Mouse (Mus musculus) stomach, embryonic 14.5 days (tissue): Measurements from ENCODE around the gene Sept3. TPM values are rescaled to one million over a fixed set of nuclear protein-coding genes. Genes with fewer than 3 reads are reported as not detected.

Experiments
- ATAC-seq: fragments of 200-750 bp; cut with Nextera tagmentation; 2 replicates; pipeline ENCODE4 v1.8.0; 2017; ENCODE audit warnings: low read depth, moderate TSS enrichment; ENCODE audit not compliant: insufficient number of reproducible peaks, insufficient read depth, low FRiP score
- H3K27ac ChIP-seq: fragments of 300-500 bp; sonication (generic); 2 replicates; pipeline ENCODE4 v1.5.1; 2014; ENCODE audit warnings: mild to moderate bottlenecking, low read length, moderate library complexity, mixed read lengths
- H3K27me3 ChIP-seq: fragments of 300-500 bp; sonication (generic); 2 replicates; pipeline ENCODE4 v1.6.1; 2014; ENCODE audit warnings: low read length, control low read depth, mixed read lengths; ENCODE audit not compliant: control insufficient read depth, insufficient read depth
- H3K36me3 ChIP-seq: fragments of 300-500 bp; sonication (generic); 2 replicates; pipeline ENCODE4 v1.6.1; 2014; ENCODE audit warnings: mild to moderate bottlenecking, control low read depth, low read length, moderate library complexity, mixed read lengths; ENCODE audit not compliant: control insufficient read depth, insufficient read depth
- H3K4me1 ChIP-seq: fragments of 300-500 bp; sonication (generic); 2 replicates; pipeline ENCODE4 v1.6.1; 2014; ENCODE audit warnings: low read length, control low read depth, mixed read lengths; ENCODE audit not compliant: control insufficient read depth, insufficient read depth
- H3K4me2 ChIP-seq: fragments of 300-500 bp; sonication (generic); replicated peaks from 2 replicates; pipeline ENCODE4 v1.6.1; 2014; ENCODE audit warnings: low read depth, low read length, control low read depth
- H3K4me3 ChIP-seq: fragments of 300-500 bp; sonication (generic); 2 replicates; pipeline ENCODE4 v1.5.1; 2014; ENCODE audit warnings: low read depth, low read length, control low read depth
- H3K9ac ChIP-seq: fragments of 300-500 bp; sonication (generic); replicated peaks from 2 replicates; pipeline ENCODE4 v1.6.1; 2014; ENCODE audit warnings: low read depth, mild to moderate bottlenecking, control low read depth, low read length, moderate library complexity, mixed read lengths
- H3K9me3 ChIP-seq: fragments of 300-500 bp; sonication (generic); 2 replicates; pipeline ENCODE4 v1.6.1; 2016; ENCODE audit warnings: low read depth, low read length, control low read depth; ENCODE audit not compliant: control insufficient read depth
- WGBS: fragments of 180-500 bp; shearing (Covaris S2); extraction: QIAGEN DNeasy Blood & Tissue Kit; methylation state at CpG from one replicate; pipeline ENCODE4 v1.1.7; 2014; 5-methylcytosine and 5-hydroxymethylcytosine counted together
- polyA plus RNA-seq: library from polyadenylated mRNA; unstranded; fragments of >200 nt; fragmentation: Nextera tagmentation; extraction: Ambion mirVana; gene quantifications from 2 replicates; pipeline ENCODE4 v1.2.1, GENCODE M21; 2014

The Sept3 gene
- polyA plus RNA-seq, 1 experiment from 2014 or later: 16.1 TPM

- ATAC-seq: no peak
- Histone ChIP-seq H3K27ac (no peak overlapping the region), H3K27me3 (no peaks in the 10 kb centered on the region), H3K4me3 (no peak overlapping the region), H3K4me2 (no peak overlapping the region), H3K4me1 (peaks cover 24% of the 10 kb centered on the region), H3K36me3 (peaks cover 20% of the 10 kb centered on the region), H3K9me3 (no peaks in the 10 kb centered on the region), H3K9ac (no peak overlapping the region)
- 87% methylated on average over 12 of the region's 12 CpGs for WGBS
These were observed 61.9 kb downstream of the Sept3 start for GRCm38 (mm10) chr15:82336629-82337028.

GRCm38 (mm10) chr15:82337875-82338274 is 63.2 kb downstream of the Sept3 start:
- H3K4me3 ChIP-seq: peak overlapping the region; percentile 49
- no peaks in the 10 kb centered on the region for H3K9me3 ChIP-seq
- H3K4me1 ChIP-seq: peaks cover 30% of the 10 kb centered on the region
- no peak overlapping the region; the same call in 1 of the 2 replicates for H3K27ac ChIP-seq
- peak overlapping the region; percentile 49 for H3K9ac ChIP-seq
- peaks cover 16% of the 10 kb centered on the region for H3K36me3 ChIP-seq
- WGBS: 19% methylated on average over 4 of the region's 4 CpGs
- H3K4me2 ChIP-seq: peak overlapping the region; percentile 83
- H3K27me3 ChIP-seq: no peaks in the 10 kb centered on the region
- ATAC-seq: no peak

- peak within 1 kb of the TSS; percentile 49 for H3K9ac ChIP-seq
- peak within 1 kb of the TSS; percentile 21; the same call in 1 of the 2 replicates for H3K27ac ChIP-seq
- H3K36me3 ChIP-seq: peaks cover 16% of the 10 kb centered on the region
- peaks cover 30% of the 10 kb centered on the region for H3K4me1 ChIP-seq
- peak; percentile 87 for ATAC-seq
- peak within 1 kb of the TSS; percentile 49 for H3K4me3 ChIP-seq
- H3K4me2 ChIP-seq: peak within 1 kb of the TSS; percentile 83
- no peaks in the 10 kb centered on the region for H3K9me3 ChIP-seq
- under 1% methylated on average over 41 of the region's 41 CpGs for WGBS
- no peaks in the 10 kb centered on the region for H3K27me3 ChIP-seq
These were observed 64.0 kb downstream of the Sept3 start, which contains the start of the genes Naga, Pheta2 and Smdt1 for GRCm38 (mm10) chr15:82338593-82339112. TSS of gene Naga (minus strand) at chr15:82338925. TSS of gene Pheta2 (plus strand) at chr15:82338942. TSS of gene Smdt1 (plus strand) at chr15:82338959.

GRCm38 (mm10) chr15:82339150-82339549 is 64.5 kb downstream of the Sept3 start:
- no peak for ATAC-seq
- H3K4me2 ChIP-seq: peak overlapping the region; percentile 83
- H3K27me3 ChIP-seq: no peaks in the 10 kb centered on the region
- H3K27ac ChIP-seq: no peak overlapping the region
- H3K4me3 ChIP-seq: peak overlapping the region; percentile 49
- no peaks in the 10 kb centered on the region for H3K9me3 ChIP-seq
- 0 out of 2 replicates have a peak overlapping the region, but pooled peaks have one; percentile 49 for H3K9ac ChIP-seq
- H3K36me3 ChIP-seq: peaks cover 14% of the 10 kb centered on the region
- 56% methylated on average over 10 of the region's 10 CpGs for WGBS
- H3K4me1 ChIP-seq: peaks cover 30% of the 10 kb centered on the region

DNA sequence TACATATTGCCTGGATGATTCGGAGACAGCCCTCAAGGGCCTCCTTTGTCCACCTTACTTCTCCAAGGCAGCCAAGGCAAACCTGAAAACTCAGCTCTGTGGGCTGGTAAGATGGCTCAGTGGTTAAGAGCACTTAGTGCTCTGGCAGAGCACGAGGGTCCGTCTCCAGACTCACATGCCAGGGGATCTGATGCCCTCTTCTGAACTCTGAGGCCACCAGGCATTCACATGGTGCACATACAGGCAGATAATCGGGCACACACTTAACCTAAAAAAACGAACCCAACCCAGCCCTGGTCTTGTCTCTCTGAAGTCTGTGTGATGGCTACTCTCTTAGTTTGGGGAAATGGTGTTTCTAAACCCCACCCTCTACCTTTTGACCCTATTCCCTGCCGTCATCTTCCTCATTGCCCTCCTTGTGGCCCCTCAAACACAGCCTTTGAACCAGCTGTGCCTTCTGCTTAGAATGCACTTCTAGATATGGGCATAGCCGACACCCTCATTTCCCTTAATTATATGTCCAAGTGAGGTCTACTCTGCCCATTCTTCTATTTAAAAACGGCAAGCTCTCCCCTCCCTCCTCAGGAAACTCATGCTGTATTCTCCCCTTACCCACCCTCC is 65.1 kb downstream of the Sept3 start:
- WGBS: 54% methylated on average over 8 of the region's 8 CpGs
- Histone ChIP-seq H3K9ac (no peak overlapping the region), H3K4me3 (no peak overlapping the region), H3K4me2 (no peak overlapping the region), H3K36me3 (peaks cover 9% of the 10 kb centered on the region; the same call in 1 of the 2 replicates), H3K27ac (0 out of 2 replicates have a peak overlapping the region, but pooled peaks have one; percentile 21), H3K27me3 (no peaks in the 10 kb centered on the region), H3K9me3 (no peaks in the 10 kb centered on the region), H3K4me1 (peaks cover 30% of the 10 kb centered on the region)
- no peak for ATAC-seq

- Histone ChIP-seq H3K27ac (peak overlapping the region; percentile 92), H3K4me3 (peak overlapping the region; percentile 51)
These were observed 65.8 kb downstream of the Sept3 start for GRCm38 (mm10) chr15:82340414-82341035.

DNA sequence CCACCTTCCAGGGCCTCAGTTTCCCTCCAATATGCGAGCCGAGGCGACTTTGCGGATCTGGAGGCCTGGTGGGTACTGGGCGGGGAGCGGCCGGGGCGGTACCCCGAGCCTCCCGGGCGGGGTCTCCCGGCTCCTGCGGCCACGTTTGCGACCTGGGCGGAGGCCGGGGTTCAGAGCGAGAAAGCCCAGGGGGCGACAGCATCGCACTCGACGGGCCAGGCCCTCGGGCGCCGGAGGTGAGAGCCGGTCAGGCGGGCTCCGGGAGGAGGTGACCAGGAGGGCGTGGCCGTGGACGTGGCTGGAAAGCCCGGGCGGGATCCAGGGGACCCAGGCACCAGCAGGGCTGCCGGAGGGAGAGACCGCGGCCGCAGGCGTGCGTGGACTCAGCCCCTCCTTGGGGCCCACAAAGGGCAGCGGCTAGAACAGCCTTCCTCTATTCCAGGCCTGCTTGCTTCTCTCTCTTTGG is 66.4 kb downstream of the Sept3 start:
- H3K9me3 ChIP-seq: no peaks in the 10 kb centered on the region
- ATAC-seq: peak; percentile 3; the same call in 1 of the 2 replicates
- no peaks in the 10 kb centered on the region for H3K27me3 ChIP-seq
- peak overlapping the region; percentile 79 for H3K9ac ChIP-seq
- WGBS: 1% methylated on average over 40 of the region's 40 CpGs
- peak overlapping the region; percentile 51 for H3K4me3 ChIP-seq
- H3K4me1 ChIP-seq: peaks cover 30% of the 10 kb centered on the region
- no peaks in the 10 kb centered on the region for H3K36me3 ChIP-seq
- H3K27ac ChIP-seq: peak overlapping the region; percentile 92
- peak overlapping the region; percentile 79 for H3K4me2 ChIP-seq

More at GRCm38 (mm10) chr15:82340414-82341035, 65.8 kb downstream of the Sept3 start:
- H3K9me3 ChIP-seq: no peaks in the 10 kb centered on the region
- peak overlapping the region; percentile 79 for H3K4me2 ChIP-seq
- ATAC-seq: no peak
- peaks cover 1% of the 10 kb centered on the region; the same call in 1 of the 2 replicates for H3K36me3 ChIP-seq
- peak overlapping the region; percentile 79 for H3K9ac ChIP-seq
- peaks cover 30% of the 10 kb centered on the region for H3K4me1 ChIP-seq
- 23% methylated on average over 21 of the region's 21 CpGs for WGBS
- H3K27me3 ChIP-seq: no peaks in the 10 kb centered on the region
